Mouse (Mus musculus): ENCODE data around the gene Rala. TPM values are rescaled to one million over a fixed set of nuclear protein-coding genes. Genes with fewer than 3 reads are reported as not detected.

Rala gene
- 68.9 TPM for polyA plus RNA-seq (2015; fragmentation: Illumina TruSeq; extraction: RNeasy Lipid Tissue Mini Kit (QIAGEN cat#74804); ENCODE audit: insufficient read depth, low replicate concordance)

GRCm38 (mm10) chr13:17944078-17944917 lies at the start of gene Rala:
Rala (minus strand) TSS chr13:17944239.

DNA sequence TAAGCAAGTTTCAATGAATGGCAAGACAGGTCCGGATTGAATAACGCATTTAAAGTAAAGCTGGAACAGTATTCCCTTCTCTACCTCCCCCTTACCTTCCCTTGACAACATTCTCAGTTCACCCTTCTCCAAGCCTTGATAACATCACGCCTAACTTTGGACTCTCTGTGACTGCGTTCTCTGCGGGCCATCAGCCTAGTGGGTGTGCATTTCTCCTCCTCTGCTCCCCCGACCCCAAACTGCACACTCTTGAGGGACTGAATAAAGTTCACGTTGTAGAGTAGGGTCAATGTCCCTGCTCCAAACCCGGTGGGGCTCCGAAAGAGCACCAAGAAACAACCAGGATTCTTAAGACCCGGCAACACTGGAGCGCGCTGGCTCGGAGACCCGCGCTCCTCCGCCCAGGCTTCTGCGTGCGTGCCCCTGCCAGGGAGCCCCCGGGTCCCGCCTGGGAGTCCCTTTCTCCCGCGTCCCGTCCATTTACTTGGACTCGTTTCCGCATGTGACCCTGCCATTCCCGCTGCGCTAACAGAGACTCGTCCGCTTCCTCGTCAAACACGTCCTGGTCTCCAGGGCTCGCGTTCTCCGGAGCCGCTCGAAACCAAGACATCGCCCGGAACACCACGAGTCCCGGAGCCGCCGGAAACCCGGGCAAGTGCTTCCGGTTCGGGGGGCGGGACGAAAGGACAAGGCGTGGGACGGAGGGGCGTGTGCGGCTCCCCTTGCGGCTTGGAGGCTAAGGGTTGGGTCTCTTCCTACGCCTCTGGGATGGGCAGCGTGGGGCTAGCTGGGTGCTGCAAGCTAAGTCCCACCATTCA lies 48.9 kb upstream of the Rala start, which contains the start of gene Yae1d1:
TSS of gene Yae1d1 (minus strand) at position 653 of the 818 bp plus-strand sequence.

Other genes with a start within 250 kb of the Rala start
- 64.5 TPM for gene Mplkip, start 249.0 kb downstream of the Rala start, polyA plus RNA-seq (2015; fragmentation: Illumina TruSeq; extraction: RNeasy Lipid Tissue Mini Kit (QIAGEN cat#74804); ENCODE audit: insufficient read depth, low replicate concordance)
- 2.1 TPM for gene Sugct, start 248.7 kb downstream of the Rala start, polyA plus RNA-seq (2015; fragmentation: Illumina TruSeq; extraction: RNeasy Lipid Tissue Mini Kit (QIAGEN cat#74804); ENCODE audit: insufficient read depth, low replicate concordance)
- gene Cdk13, start 139.1 kb downstream of the Rala start, polyA plus RNA-seq (2015; fragmentation: Illumina TruSeq; extraction: RNeasy Lipid Tissue Mini Kit (QIAGEN cat#74804); ENCODE audit: insufficient read depth, low replicate concordance), result 113 TPM
- gene Yae1d1, start 49.1 kb upstream of the Rala start, polyA plus RNA-seq (2015; fragmentation: Illumina TruSeq; extraction: RNeasy Lipid Tissue Mini Kit (QIAGEN cat#74804); ENCODE audit: insufficient read depth, low replicate concordance), result 28.0 TPM

Measured in spleen, adult 10 weeks (tissue).